Mouse (Mus musculus): ENCODE results near the gene Calm3. TPM values are rescaled to one million over a fixed set of nuclear protein-coding genes. Genes with fewer than 3 reads are reported as not detected.

Calm3 gene
- total and polyA plus RNA-seq, 2 experiments: 72.0 to 77.4 TPM

- TF ChIP-seq POLR2A (IDR thresholded peaks at IDR 0.05; ENCODE audit: extremely low read depth, insufficient read depth, low read length) (no peak), CTCF (IDR thresholded peaks at IDR 0.05; ENCODE audit: low read depth, low read length) (no peak)
- WGBS: 6% methylated on average over 22 of the region's 22 CpGs
- H3K27ac ChIP-seq (replicated peaks; ENCODE audit: insufficient read depth, low read depth, low read length): no peak overlapping the region
- H3K4me1 ChIP-seq (ENCODE audit: control insufficient read depth, insufficient read depth, low read length): 0 out of 2 replicates have a peak, but pooled peaks cover under 1% of the 10 kb centered on the region
- peak overlapping the region; percentile 65 for H3K9ac ChIP-seq (ENCODE audit: low read depth, low read length)
- no peaks in the 10 kb centered on the region for H3K79me2 ChIP-seq (ENCODE audit: control insufficient read depth, insufficient read depth, low read length)
- H3K36me3 ChIP-seq (ENCODE audit: control insufficient read depth, insufficient read depth, low read length): no peaks in the 10 kb centered on the region
- H3K4me3 ChIP-seq (ENCODE audit: insufficient read depth, low read depth, low read length): peak overlapping the region; percentile 56; the same call in 1 of the 2 replicates
- H3K27me3 ChIP-seq (ENCODE audit: control insufficient read depth, insufficient read depth, low read length): peaks cover 18% of the 10 kb centered on the region
- no peak for DNase-seq (ENCODE audit: extremely low read depth, low read depth, low spot score)
Observed at GRCm38 (mm10) chr7:16944808-16945315, 20.9 kb upstream of the Calm3 start.

DNA sequence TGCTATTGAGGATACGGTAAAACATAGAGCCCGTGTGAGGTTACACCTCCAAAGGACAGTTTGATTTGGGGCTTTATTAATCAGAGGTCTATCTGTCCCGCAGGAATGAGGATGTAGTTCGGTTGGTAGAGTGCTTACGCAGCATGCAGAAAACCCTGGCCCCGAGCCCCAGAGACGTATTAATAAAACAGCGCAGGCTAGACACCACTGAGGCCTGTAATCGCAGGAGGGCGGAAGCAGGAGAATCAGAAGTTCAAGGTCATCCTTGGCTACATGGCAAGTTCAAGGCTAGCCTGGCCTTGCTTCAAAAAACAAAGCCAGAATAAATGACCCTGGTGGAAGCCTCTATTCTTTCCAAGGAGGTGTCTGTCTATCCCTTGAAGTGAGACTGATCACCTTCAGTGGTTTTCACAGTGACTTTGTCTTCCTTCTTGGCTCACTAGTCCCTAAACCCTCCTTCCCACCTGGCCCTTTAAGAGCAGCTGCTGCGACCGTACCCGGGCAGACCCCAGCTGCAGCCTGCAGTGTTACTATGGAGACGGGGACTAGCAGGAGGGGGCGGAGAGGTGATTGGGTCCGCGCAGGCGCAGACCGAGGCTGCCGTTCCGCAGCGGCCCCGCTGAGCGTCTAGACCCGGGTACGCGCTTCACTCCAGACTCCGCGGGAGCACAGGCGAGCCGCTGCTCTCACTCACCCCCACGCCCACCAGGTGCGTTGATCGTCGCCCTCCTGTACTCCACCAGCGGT lies 20.3 kb upstream of the Calm3 start, which contains the start of gene Pnmal2:
Gene Pnmal2, plus strand, starts transcription at position 622 of the 747 bp plus-strand sequence.
- peak within 1 kb of the TSS; percentile 56; the same call in 1 of the 2 replicates for H3K4me3 ChIP-seq (ENCODE audit: insufficient read depth, low read depth, low read length)
- no peaks in the 10 kb centered on the region for H3K4me1 ChIP-seq (ENCODE audit: control insufficient read depth, insufficient read depth, low read length)
- TF ChIP-seq POLR2A (IDR thresholded peaks at IDR 0.05; ENCODE audit: extremely low read depth, insufficient read depth, low read length) (no peak), CTCF (IDR thresholded peaks at IDR 0.05; ENCODE audit: low read depth, low read length) (no peak)
- 24% methylated on average over 36 of the region's 36 CpGs for WGBS
- no peaks in the 10 kb centered on the region for H3K36me3 ChIP-seq (ENCODE audit: control insufficient read depth, insufficient read depth, low read length)
- no peaks in the 10 kb centered on the region for H3K79me2 ChIP-seq (ENCODE audit: control insufficient read depth, insufficient read depth, low read length)
- peak within 1 kb of the TSS; percentile 65 for H3K9ac ChIP-seq (ENCODE audit: low read depth, low read length)
- H3K27ac ChIP-seq (replicated peaks; ENCODE audit: insufficient read depth, low read depth, low read length): no peak within 1 kb of the TSS
- H3K27me3 ChIP-seq (ENCODE audit: control insufficient read depth, insufficient read depth, low read length): peaks cover 18% of the 10 kb centered on the region
- DNase-seq (ENCODE audit: extremely low read depth, low read depth, low spot score): no peak

- no peaks in the 10 kb centered on the region for H3K4me1 ChIP-seq (ENCODE audit: control insufficient read depth, insufficient read depth, low read length)
- peaks cover 18% of the 10 kb centered on the region for H3K27me3 ChIP-seq (ENCODE audit: control insufficient read depth, insufficient read depth, low read length)
- no peak for DNase-seq (ENCODE audit: extremely low read depth, low read depth, low spot score)
- H3K79me2 ChIP-seq (ENCODE audit: control insufficient read depth, insufficient read depth, low read length): no peaks in the 10 kb centered on the region
- H3K36me3 ChIP-seq (ENCODE audit: control insufficient read depth, insufficient read depth, low read length): no peaks in the 10 kb centered on the region
- H3K27ac ChIP-seq (replicated peaks; ENCODE audit: insufficient read depth, low read depth, low read length): no peak overlapping the region
- 53% methylated on average over 4 of the region's 4 CpGs for WGBS
- H3K4me3 ChIP-seq (ENCODE audit: insufficient read depth, low read depth, low read length): no peak overlapping the region
- no peak overlapping the region for H3K9ac ChIP-seq (ENCODE audit: low read depth, low read length)
- TF ChIP-seq CTCF (IDR thresholded peaks at IDR 0.05; ENCODE audit: low read depth, low read length) (no peak), POLR2A (IDR thresholded peaks at IDR 0.05; ENCODE audit: extremely low read depth, insufficient read depth, low read length) (no peak)
Observed at GRCm38 (mm10) chr7:16942861-16943260, 18.9 kb upstream of the Calm3 start.

DNA sequence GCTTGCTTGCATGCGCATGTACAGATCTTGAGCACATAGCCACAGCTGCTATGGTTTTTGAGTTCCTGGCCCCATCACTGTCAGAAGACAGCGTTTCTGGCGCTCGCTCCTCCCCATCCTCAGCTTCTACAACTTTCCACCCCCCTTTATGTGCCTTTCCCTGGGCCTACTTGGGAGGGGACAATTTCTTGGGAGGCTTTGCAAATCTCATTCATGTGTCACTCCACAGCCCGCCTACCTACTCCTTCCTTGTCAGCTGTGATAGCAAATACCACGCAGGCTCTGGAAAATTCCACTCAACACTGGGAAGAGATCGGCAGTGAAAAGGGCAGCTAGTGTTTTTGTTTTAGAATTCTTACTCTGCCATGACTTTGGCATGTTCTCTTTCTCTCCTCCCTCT lies 16.4 kb upstream of the Calm3 start:
- no peak overlapping the region for H3K4me3 ChIP-seq (ENCODE audit: insufficient read depth, low read depth, low read length)
- H3K4me1 ChIP-seq (ENCODE audit: control insufficient read depth, insufficient read depth, low read length): no peaks in the 10 kb centered on the region
- H3K79me2 ChIP-seq (ENCODE audit: control insufficient read depth, insufficient read depth, low read length): no peaks in the 10 kb centered on the region
- peaks cover 8% of the 10 kb centered on the region for H3K27me3 ChIP-seq (ENCODE audit: control insufficient read depth, insufficient read depth, low read length)
- no peaks in the 10 kb centered on the region for H3K36me3 ChIP-seq (ENCODE audit: control insufficient read depth, insufficient read depth, low read length)
- H3K9ac ChIP-seq (ENCODE audit: low read depth, low read length): no peak overlapping the region
- WGBS: 79% methylated on average over 7 of the region's 7 CpGs
- DNase-seq (ENCODE audit: extremely low read depth, low read depth, low spot score): no peak
- no peak overlapping the region for H3K27ac ChIP-seq (replicated peaks; ENCODE audit: insufficient read depth, low read depth, low read length)
- no peak for TF ChIP-seq POLR2A (IDR thresholded peaks at IDR 0.05; ENCODE audit: extremely low read depth, insufficient read depth, low read length)
- TF ChIP-seq CTCF (IDR thresholded peaks at IDR 0.05; ENCODE audit: low read depth, low read length): no peak

GRCm38 (mm10) chr7:16938117-16938791 lies 14.3 kb upstream of the Calm3 start:
- DNase-seq (ENCODE audit: extremely low read depth, low read depth, low spot score): no peak

More at GRCm38 (mm10) chr7:16938117-16938791, 14.3 kb upstream of the Calm3 start:
- H3K79me2 ChIP-seq (ENCODE audit: control insufficient read depth, insufficient read depth, low read length): no peaks in the 10 kb centered on the region
- no peak overlapping the region for H3K27ac ChIP-seq (replicated peaks; ENCODE audit: insufficient read depth, low read depth, low read length)
- TF ChIP-seq POLR2A (IDR thresholded peaks at IDR 0.05; ENCODE audit: extremely low read depth, insufficient read depth, low read length) (no peak), CTCF (IDR thresholded peaks at IDR 0.05; ENCODE audit: low read depth, low read length) (no peak)
- no peak overlapping the region for H3K4me3 ChIP-seq (ENCODE audit: insufficient read depth, low read depth, low read length)
- no peaks in the 10 kb centered on the region for H3K27me3 ChIP-seq (ENCODE audit: control insufficient read depth, insufficient read depth, low read length)
- H3K36me3 ChIP-seq (ENCODE audit: control insufficient read depth, insufficient read depth, low read length): no peaks in the 10 kb centered on the region
- WGBS: 68% methylated on average over 17 of the region's 17 CpGs
- H3K4me1 ChIP-seq (ENCODE audit: control insufficient read depth, insufficient read depth, low read length): no peaks in the 10 kb centered on the region
- no peak overlapping the region for H3K9ac ChIP-seq (ENCODE audit: low read depth, low read length)
